Mouse (Mus musculus) midbrain, embryonic 14.5 days (tissue): ENCODE data around the gene Gbp6. TPM values are rescaled to one million over a fixed set of nuclear protein-coding genes. Genes with fewer than 3 reads are reported as not detected.
"Not testable (repeated sequence)": the region's sequence is repeated elsewhere in the genome, so short reads cannot be mapped to it uniquely, and the experiment has no call there.

Source experiments
- ATAC-seq: fragments of 200-750 bp; cut with Nextera tagmentation; 2 replicates; pipeline ENCODE4 v1.8.0; 2017; ENCODE audit warnings: moderate number of reproducible peaks, moderate library complexity; ENCODE audit not compliant: low FRiP score, low TSS enrichment
- DNase-seq: peaks from one replicate; pipeline ENCODE4 v3.0.0-alpha.2; 2015
- H3K27ac ChIP-seq: fragments of 300-500 bp; sonication (generic); replicated peaks from 2 replicates; pipeline ENCODE4 v1.5.1; 2014; ENCODE audit warnings: mild to moderate bottlenecking, low read depth, low read length, moderate library complexity
- H3K27me3 ChIP-seq: fragments of 300-500 bp; sonication (generic); 2 replicates; pipeline ENCODE4 v1.6.1; 2014; ENCODE audit warnings: low read length, control low read depth, mixed read lengths; ENCODE audit not compliant: control insufficient read depth, insufficient read depth
- H3K36me3 ChIP-seq: fragments of 300-500 bp; sonication (generic); 2 replicates; pipeline ENCODE4 v1.6.1; 2014; ENCODE audit warnings: low read length, control low read depth; ENCODE audit not compliant: control insufficient read depth, insufficient read depth
- H3K4me1 ChIP-seq: fragments of 300-500 bp; sonication (generic); 2 replicates; pipeline ENCODE4 v1.6.1; 2014; ENCODE audit warnings: mild to moderate bottlenecking, antibody characterized with exemption, low read length, control low read depth; ENCODE audit not compliant: control insufficient read depth, insufficient read depth
- H3K4me2 ChIP-seq: fragments of 300-500 bp; sonication (generic); 2 replicates; pipeline ENCODE4 v1.6.1; 2014; ENCODE audit warnings: mild to moderate bottlenecking, low read length, moderate library complexity
- H3K4me3 ChIP-seq: fragments of 300-500 bp; sonication (generic); replicated peaks from 2 replicates; pipeline ENCODE4 v1.5.1; 2014; ENCODE audit warnings: low read depth, low read length
- H3K9ac ChIP-seq: fragments of 300-500 bp; sonication (generic); replicated peaks from 2 replicates; pipeline ENCODE4 v1.6.1; 2014; ENCODE audit warnings: mild to moderate bottlenecking, low read length, moderate library complexity
- H3K9me3 ChIP-seq: fragments of 300-500 bp; sonication (generic); 2 replicates; pipeline ENCODE4 v1.6.1; 2016; ENCODE audit warnings: low read length, control low read depth, mixed read lengths; ENCODE audit not compliant: control insufficient read depth
- WGBS: fragments of 180-500 bp; shearing (Covaris S2); extraction: QIAGEN DNeasy Blood & Tissue Kit; methylation state at CpG from one replicate; pipeline ENCODE4 v1.1.7; 2014; 5-methylcytosine and 5-hydroxymethylcytosine counted together
- polyA plus RNA-seq: library from polyadenylated mRNA; unstranded; fragments of >200 nt; fragmentation: Nextera tagmentation; extraction: Ambion mirVana; gene quantifications from 2 replicates; pipeline ENCODE4 v1.2.1, GENCODE M21; 2014

Gene Gbp6
- polyA plus RNA-seq, 1 experiment from 2014 or later, result 4.4 TPM

DNA sequence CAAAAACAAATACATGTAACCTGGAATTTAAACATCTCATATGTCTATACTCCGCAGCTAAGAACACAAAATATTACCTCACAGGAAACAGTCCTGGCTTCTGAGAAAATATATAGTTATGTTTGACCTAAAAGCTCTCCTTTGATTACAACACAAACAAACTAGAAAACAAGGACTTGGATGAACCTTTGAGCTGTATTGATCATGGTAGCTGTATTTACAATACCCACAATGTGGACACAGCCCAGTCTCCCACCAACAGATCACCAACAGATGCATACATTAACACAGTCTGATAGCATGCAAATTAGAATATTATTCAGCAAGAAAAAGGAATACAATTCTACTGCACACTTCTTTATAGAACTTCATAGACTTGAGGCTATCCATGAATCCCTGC is 55.1 kb downstream of the Gbp6 start:
- not testable (repeated sequence) for H3K4me1 ChIP-seq, ATAC-seq, H3K27me3 ChIP-seq, H3K4me3 ChIP-seq, H3K36me3 ChIP-seq, H3K27ac ChIP-seq, H3K4me2 ChIP-seq, DNase-seq, H3K9ac ChIP-seq, H3K9me3 ChIP-seq
- 95% methylated on average over 1 of the region's 1 CpGs for WGBS

- H3K36me3 ChIP-seq, H3K4me3 ChIP-seq, H3K9ac ChIP-seq, H3K27ac ChIP-seq, DNase-seq, H3K4me1 ChIP-seq, ATAC-seq, H3K27me3 ChIP-seq, H3K4me2 ChIP-seq, H3K9me3 ChIP-seq: not testable (repeated sequence)
- 81% methylated on average over 3 of the region's 3 CpGs for WGBS
These were observed 57.5 kb downstream of the Gbp6 start for GRCm38 (mm10) chr5:105236040-105236439.

Other genes starting within 250 kb of the Gbp6 start
- gene Gbp9, start 154.2 kb downstream of the Gbp6 start, polyA plus RNA-seq, result 0.28 and 3.4 TPM in 2 replicates
- gene Gbp8, start 154.2 kb downstream of the Gbp6 start, polyA plus RNA-seq, result 0.76 TPM in 1 of 2 replicates, not detected in the other
- 0.15 and 3.4 TPM in 2 replicates for gene Gbp4, start 154.1 kb downstream of the Gbp6 start, polyA plus RNA-seq
- 1.9 TPM in 1 of 2 replicates, not detected in the other for gene Gbp10, start 54.2 kb downstream of the Gbp6 start, polyA plus RNA-seq
- gene Gm43302, start within 50 bp of the Gbp6 start, polyA plus RNA-seq, result 0.84 TPM in 1 of 2 replicates, not detected in the other
- gene Lrrc8b, start 122.1 kb upstream of the Gbp6 start, polyA plus RNA-seq, result 23.9 and 28.5 TPM in 2 replicates
- 13.0 and 16.7 TPM in 2 replicates for gene Lrrc8c, start 225.7 kb upstream of the Gbp6 start, polyA plus RNA-seq